Mouse (Mus musculus): ENCODE measurements around the gene Prickle1. TPM values are rescaled to one million over a fixed set of nuclear protein-coding genes. Genes with fewer than 3 reads are reported as not detected.

Gene Prickle1
- 17.2 TPM for polyA plus RNA-seq (2014; fragmentation: Illumina TruSeq; extraction: RNeasy Lipid Tissue Mini Kit (QIAGEN cat#74804))

GRCm38 (mm10) chr15:93595746-93596145 lies at the start of gene Prickle1:
TSS of gene Prickle1 (minus strand) at chr15:93595891.

Other genes with a start within 250 kb of the Prickle1 start
- 238 TPM for gene Zcrb1, start 197.6 kb downstream of the Prickle1 start, polyA plus RNA-seq (2014; fragmentation: Illumina TruSeq; extraction: RNeasy Lipid Tissue Mini Kit (QIAGEN cat#74804))
- 73.1 TPM for gene Pphln1, start 197.5 kb downstream of the Prickle1 start, polyA plus RNA-seq (2014; fragmentation: Illumina TruSeq; extraction: RNeasy Lipid Tissue Mini Kit (QIAGEN cat#74804))

All from ovary, adult 10 weeks (tissue).